Mouse (Mus musculus): ENCODE data around the gene Mei1. TPM values are rescaled to one million over a fixed set of nuclear protein-coding genes. Genes with fewer than 3 reads are reported as not detected.
A peak's percentile ranks its signal among the peaks of the same experiment; 100 is the strongest.

The Mei1 gene
- total RNA-seq (2021), result under 1 TPM in 1 of 2 experiments, not detected in 1; 0.09 TPM
- long read RNA-seq, experiment 1, result 0 reads
- long read RNA-seq, experiment 2, result 0 reads

- DNase-seq (ENCODE audit: low spot score), result no peak
These were observed at the start of gene Mei1 for GRCm38 (mm10) chr15:82069898-82070297. TSS of gene Mei1 (plus strand) at chr15:82069996.

- no peak for DNase-seq (ENCODE audit: low spot score)
These were observed 47.2 kb upstream of the Mei1 start for GRCm38 (mm10) chr15:82022535-82023088.

GRCm38 (mm10) chr15:82023965-82024635, 45.7 kb upstream of the Mei1 start:
- no peak for DNase-seq (ENCODE audit: low spot score)

GRCm38 (mm10) chr15:82027276-82027675, 42.5 kb upstream of the Mei1 start:
- DNase-seq (ENCODE audit: low spot score), result no peak

GRCm38 (mm10) chr15:82027726-82028125, 42.1 kb upstream of the Mei1 start:
- no peak for DNase-seq (ENCODE audit: low spot score)

- DNase-seq (ENCODE audit: low spot score), result no peak
These were observed 37.4 kb upstream of the Mei1 start for GRCm38 (mm10) chr15:82032386-82032785.

GRCm38 (mm10) chr15:82033762-82034161, 36.0 kb upstream of the Mei1 start, which contains the start of gene Desi1:
TSS of gene Desi1 (minus strand) at chr15:82033862.
- no peak for DNase-seq (ENCODE audit: low spot score)

GRCm38 (mm10) chr15:82035904-82036689, 33.7 kb upstream of the Mei1 start:
- no peak for DNase-seq (ENCODE audit: low spot score)

GRCm38 (mm10) chr15:82040650-82041049, 29.1 kb upstream of the Mei1 start:
- DNase-seq (ENCODE audit: low spot score), result no peak

- no peak for DNase-seq (ENCODE audit: low spot score)
These were observed 25.5 kb upstream of the Mei1 start for GRCm38 (mm10) chr15:82044166-82044784.

GRCm38 (mm10) chr15:82046246-82046891, 23.4 kb upstream of the Mei1 start:
- DNase-seq (ENCODE audit: low spot score), result no peak

- DNase-seq (ENCODE audit: low spot score), result peak; percentile 92
These were observed 22.5 kb upstream of the Mei1 start, which contains the start of gene Snu13 for GRCm38 (mm10) chr15:82047080-82047883. TSS of gene Snu13 (minus strand) at chr15:82047598.

GRCm38 (mm10) chr15:82052544-82052943, 17.3 kb upstream of the Mei1 start:
- DNase-seq (ENCODE audit: low spot score), result no peak

- DNase-seq (ENCODE audit: low spot score), result no peak
These were observed 11.0 kb upstream of the Mei1 start, which contains the start of gene 4930407I10Rik for GRCm38 (mm10) chr15:82058719-82059201. TSS of gene 4930407I10Rik (plus strand) at chr15:82059151.

- no peak for DNase-seq (ENCODE audit: low spot score)
These were observed 5.9 kb upstream of the Mei1 start for GRCm38 (mm10) chr15:82063909-82064308.

- DNase-seq (ENCODE audit: low spot score), result peak; percentile 79
These were observed 4.3 kb upstream of the Mei1 start for GRCm38 (mm10) chr15:82065511-82065910.

GRCm38 (mm10) chr15:82071816-82072469, 2.1 kb downstream of the Mei1 start:
- no peak for DNase-seq (ENCODE audit: low spot score)

GRCm38 (mm10) chr15:82073490-82073889, 3.7 kb downstream of the Mei1 start:
- no peak for DNase-seq (ENCODE audit: low spot score)

GRCm38 (mm10) chr15:82079883-82080282, 10.1 kb downstream of the Mei1 start:
- no peak for DNase-seq (ENCODE audit: low spot score)

GRCm38 (mm10) chr15:82081161-82081560, 11.4 kb downstream of the Mei1 start:
- DNase-seq (ENCODE audit: low spot score), result peak; percentile 35

Measured in gastrocnemius, adult 18-20 months (tissue).